Mouse (Mus musculus) T-helper 1 cell (primary cell): ENCODE measurements around the gene Cd300c2.
"Not testable (repeated sequence)": the region's sequence is repeated elsewhere in the genome, so short reads cannot be mapped to it uniquely, and the experiment has no call there.

ENCODE experiments used
- in situ Hi-C: fragments of 300-600 bp; cut with MboI, MseI; formaldehyde crosslinking; loops from one replicate; pipeline ENCODE4 v1.15.1; 2025; ENCODE audit warnings: high pct_unique_total_duplicates

Gene Cd300c2

DNA sequence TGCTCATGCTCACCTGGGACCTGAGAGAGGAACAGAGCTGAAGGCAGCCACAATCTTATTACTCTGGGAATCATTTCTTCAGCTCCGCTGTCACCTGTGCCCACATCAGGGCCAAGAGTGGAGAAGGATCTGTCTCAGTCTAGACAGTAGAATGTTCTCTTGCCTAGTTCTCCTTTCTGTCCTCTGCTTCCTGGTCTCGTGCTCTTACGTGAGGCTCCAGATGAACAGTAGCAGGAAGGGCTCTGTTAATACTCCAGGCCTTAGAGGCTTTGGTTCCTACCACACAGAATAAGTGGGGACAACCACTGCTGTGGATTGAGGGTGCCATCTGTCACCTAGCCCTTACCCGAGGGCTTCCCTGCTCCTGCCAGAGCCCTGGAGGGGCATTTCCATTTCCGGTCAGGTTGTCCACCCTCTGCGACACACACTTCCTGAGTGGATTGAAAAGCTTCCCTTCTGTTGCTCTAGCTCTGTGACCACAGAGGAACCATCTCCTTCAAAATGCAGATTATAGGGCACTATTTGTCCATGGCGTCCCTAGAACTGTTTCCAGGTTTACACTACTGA lies at the start of gene Cd300c2:
TSS of gene Cd300c2 (minus strand) at position 407 of the 567 bp plus-strand sequence.
- in situ Hi-C loops, result loop anchor here (5.0 kb wide), 1 partner anchor 46 kb away; the partner anchor contains the start of gene Cd300ld3

DNA sequence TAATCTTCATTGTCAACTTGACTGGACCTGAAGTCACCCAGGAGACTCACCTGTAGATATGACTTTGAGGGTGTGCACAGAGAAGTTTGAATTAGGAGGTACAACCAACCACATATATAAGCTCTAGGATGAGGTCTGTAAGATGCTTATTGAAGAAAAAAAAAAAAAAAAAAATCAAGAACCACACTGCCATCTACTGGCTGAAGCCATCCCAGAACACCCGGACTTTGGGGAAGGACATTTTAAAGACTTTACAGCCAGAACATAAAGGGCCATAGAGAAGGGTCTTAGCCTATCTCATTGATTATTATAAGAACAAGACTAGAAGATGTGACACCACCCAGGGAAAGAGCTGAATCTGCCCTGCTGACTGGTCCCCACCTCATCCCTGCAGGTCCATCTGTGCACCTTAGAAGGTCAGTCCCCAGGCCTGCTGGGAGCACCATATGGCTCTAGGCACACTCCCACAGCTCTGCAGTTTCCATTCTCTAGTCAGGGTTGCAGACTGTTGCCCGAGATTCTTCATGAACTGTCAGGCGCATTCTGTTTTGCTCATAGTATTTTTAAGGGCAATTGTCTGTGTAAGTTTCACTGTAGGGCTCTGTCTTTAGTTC lies 47.7 kb upstream of the Cd300c2 start:
- in situ Hi-C loops, result loop anchor here (5.0 kb wide), 1 partner anchor 47 kb away; the partner anchor contains the start of gene Cd300c2

DNA sequence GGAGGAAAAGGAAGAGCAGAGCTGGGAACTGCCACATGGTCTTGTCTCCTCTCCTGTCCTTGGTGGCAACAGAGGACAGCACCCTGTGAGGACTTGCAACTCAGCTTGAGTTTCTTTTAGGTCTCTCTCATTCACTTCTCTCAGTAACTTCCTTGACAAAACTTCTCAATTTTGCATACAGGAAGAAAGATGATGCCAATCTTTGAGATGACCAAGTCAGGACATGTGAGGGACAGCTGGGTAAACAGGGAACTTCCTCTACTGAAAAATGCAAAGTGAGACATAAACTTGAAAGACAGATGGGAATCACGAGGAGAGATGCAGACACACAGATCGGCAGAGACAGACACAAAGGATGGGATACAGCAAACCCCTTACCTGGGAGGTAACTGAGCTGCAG lies 46.6 kb upstream of the Cd300c2 start, which contains the start of gene Cd300ld3:
TSS of gene Cd300ld3 (minus strand) at position 151 of the 400 bp plus-strand sequence.
- in situ Hi-C loops, result loop anchor here (5.0 kb wide), 1 partner anchor 46 kb away; the partner anchor contains the start of gene Cd300c2

DNA sequence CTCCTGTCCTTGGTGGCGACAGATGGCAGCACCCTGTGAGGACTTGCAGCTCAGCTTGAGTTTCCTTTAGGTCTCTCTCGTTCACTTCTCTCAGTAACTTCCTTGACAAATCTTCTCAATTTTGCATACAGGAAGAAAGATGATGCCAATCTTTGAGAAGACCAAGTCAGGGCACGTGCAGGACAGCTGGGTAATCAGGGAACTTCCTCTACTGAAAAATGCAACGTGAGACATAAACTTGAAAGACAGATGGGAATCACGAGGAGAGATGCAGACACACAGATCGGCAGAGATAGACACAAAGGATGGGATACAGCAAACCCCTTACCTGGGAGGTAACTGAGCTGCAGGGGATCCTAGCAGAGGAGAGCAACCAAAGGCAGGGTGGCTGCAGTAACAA lies 36.0 kb upstream of the Cd300c2 start, which contains the start of gene Cd300ld5:
TSS of gene Cd300ld5 (minus strand) at position 101 of the 400 bp plus-strand sequence.
- in situ Hi-C loops, result loop anchor here (10.0 kb wide), 1 partner anchor 53 kb away; the partner anchor contains the start of gene Cd300ld

DNA sequence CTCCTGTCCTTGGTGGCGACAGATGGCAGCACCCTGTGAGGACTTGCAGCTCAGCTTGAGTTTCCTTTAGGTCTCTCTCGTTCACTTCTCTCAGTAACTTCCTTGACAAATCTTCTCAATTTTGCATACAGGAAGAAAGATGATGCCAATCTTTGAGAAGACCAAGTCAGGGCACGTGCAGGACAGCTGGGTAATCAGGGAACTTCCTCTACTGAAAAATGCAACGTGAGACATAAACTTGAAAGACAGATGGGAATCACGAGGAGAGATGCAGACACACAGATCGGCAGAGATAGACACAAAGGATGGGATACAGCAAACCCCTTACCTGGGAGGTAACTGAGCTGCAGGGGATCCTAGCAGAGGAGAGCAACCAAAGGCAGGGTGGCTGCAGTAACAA lies 25.2 kb upstream of the Cd300c2 start, which contains the start of gene Cd300ld4:
TSS of gene Cd300ld4 (minus strand) at position 101 of the 400 bp plus-strand sequence.
- in situ Hi-C loops, result not testable (repeated sequence)

DNA sequence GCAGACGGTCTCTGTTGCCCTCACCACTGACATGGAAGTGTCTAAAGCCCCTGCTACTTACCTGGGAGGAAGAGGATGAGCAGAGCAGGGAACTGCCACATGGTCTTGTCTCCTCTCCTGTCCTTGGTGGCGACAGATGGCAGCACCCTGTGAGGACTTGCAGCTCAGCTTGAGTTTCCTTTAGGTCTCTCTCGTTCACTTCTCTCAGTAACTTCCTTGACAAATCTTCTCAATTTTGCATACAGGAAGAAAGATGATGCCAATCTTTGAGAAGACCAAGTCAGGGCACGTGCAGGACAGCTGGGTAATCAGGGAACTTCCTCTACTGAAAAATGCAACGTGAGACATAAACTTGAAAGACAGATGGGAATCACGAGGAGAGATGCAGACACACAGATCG lies 14.4 kb upstream of the Cd300c2 start, which contains the start of gene Cd300ld2:
TSS of gene Cd300ld2 (minus strand) at position 101 of the 400 bp plus-strand sequence.
- in situ Hi-C loops, result not testable (repeated sequence)

DNA sequence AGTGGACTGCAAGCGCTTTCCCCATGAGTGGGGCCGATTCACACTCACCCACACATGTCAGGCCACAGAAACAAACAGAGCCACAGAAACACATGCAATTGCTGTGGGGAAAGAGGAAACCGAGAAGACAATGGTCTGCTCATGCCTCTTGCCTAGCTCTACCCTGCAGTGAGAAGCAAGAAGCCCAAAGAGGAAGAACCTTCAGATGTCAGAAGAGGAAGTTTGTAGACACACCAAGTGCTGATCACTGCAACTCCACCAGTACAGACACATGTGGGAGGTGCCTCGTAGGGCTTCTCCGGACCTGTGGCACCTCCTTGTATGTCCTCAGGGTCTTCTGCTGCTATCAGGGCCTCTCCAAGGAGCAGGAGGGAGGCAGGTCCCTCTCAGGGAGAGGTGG lies 2.4 kb upstream of the Cd300c2 start:
- in situ Hi-C loops, result loop anchor here (5.0 kb wide), 1 partner anchor 43 kb away; the partner anchor contains the start of gene Cd300ld3

DNA sequence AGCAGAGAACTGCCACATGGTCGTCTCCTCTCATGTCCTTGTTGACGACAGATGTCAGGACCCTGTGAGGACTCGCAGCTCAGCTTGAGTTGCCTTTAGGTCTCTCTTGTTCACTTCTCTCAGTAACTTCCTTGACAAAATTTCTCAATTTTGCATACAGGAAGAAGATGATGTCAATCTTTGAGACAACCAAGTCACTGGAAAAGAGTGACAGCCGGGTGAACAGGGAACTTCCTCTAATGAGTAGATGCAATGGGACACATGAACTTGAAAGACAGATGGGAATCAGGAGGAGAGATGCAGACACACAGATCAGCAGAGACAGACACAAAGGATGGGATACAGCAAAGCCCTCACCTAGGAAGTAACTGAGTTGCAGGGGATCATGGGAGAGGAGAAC lies 11.9 kb downstream of the Cd300c2 start, which contains the start of gene Cd300ld:
TSS of gene Cd300ld (minus strand) at position 130 of the 400 bp plus-strand sequence.
- in situ Hi-C loops, result loop anchor here (10.0 kb wide), 1 partner anchor 45 kb away; the partner anchor contains the start of gene Cd300ld5

DNA sequence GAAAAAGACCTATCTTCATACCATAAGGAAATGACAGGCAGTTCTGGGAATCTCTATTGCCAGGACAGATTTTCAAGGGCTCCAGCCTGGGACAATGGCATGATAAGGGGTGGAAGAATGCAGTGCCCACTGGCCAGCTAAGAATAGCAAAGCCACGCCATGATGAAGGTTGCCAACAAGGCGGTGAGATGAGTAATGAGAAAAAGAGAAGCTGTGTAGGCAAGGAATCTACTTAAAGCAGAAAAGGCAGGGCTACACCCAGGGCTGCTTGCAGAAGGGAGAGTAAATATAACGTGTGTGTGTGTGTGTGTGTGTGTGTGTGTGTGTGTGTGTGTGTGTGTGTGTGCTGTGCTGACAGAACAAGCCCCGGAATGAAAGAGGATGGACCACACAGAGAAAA lies 19.8 kb downstream of the Cd300c2 start:
- in situ Hi-C loops, result loop anchor here (10.0 kb wide), 1 partner anchor 53 kb away; the partner anchor contains the start of gene Cd300ld5

DNA sequence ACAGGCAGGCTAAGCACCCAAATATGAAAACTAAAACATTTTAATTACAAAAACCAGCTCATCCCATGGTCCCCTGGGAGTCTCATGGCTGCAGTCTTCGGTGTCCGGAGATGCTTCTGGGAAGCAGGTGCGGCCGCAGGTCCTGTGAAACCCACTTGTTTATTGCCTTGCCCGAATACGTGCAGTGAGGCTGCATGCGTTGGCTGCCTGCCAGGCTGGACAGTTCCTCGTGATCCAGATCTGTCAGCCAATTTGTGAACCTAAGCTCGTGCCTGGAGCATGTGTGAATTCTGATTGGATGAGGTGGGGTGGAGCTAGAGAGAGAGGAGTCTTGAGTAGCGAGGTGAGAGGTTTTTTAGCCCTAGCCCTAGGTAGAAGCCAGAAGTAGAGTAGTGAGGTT lies 29.0 kb downstream of the Cd300c2 start:
- in situ Hi-C loops, result no loop called here

DNA sequence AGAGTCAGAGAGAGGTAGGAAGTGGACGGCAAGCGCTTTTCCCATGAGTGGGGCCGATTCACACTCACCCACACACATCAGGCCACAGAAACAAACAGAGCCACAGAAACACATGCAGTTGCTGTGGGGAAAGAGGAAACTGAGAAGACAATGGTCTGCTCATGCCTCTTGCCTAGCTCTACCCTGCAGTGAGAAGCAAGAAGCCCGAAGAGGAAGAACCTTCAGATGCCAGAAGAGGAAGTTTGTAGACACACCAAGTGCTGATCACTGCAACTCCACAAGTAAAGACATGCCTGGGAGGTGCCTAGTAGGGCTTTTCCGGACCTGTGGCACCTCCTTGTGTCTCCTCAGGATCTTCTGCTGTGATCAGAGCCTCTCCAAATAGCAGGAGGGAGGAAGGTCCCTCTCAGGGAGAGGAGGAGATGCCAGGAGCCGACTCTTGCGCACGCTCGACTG lies 32.9 kb downstream of the Cd300c2 start, which contains the start of gene Cd300c:
TSS of gene Cd300c (minus strand) at position 406 of the 456 bp plus-strand sequence.
- in situ Hi-C loops, result no loop called here

DNA sequence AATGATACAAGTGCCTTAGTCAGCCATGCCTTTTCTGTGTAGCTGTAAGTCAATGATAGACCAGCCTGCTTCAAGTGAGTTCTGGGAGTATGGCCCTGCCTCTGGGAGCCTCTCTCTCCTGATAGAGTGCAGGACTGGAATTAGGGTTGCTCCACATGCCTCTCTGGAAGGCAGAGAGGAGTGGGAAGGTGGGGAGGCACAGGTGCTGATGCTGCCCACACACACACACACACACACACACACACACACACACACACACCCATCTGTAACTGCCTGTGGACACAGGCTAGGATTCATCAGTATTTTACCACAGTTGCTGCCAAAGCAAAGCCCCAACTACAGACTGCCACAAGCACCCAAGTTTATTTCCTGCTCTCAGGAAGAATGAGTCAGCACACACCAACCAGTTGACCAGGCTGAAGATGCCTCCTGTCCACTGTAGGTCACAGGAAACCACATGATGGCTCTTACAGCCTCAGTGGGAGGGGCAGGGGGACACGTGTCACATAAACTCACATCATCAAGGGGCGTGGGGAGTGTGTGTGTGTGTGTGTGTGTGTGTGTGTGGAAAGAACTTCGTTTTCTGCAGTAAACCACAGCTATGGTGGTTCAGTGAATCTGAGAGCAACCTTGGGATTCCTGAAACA lies 36.4 kb downstream of the Cd300c2 start:
- in situ Hi-C loops, result no loop called here

DNA sequence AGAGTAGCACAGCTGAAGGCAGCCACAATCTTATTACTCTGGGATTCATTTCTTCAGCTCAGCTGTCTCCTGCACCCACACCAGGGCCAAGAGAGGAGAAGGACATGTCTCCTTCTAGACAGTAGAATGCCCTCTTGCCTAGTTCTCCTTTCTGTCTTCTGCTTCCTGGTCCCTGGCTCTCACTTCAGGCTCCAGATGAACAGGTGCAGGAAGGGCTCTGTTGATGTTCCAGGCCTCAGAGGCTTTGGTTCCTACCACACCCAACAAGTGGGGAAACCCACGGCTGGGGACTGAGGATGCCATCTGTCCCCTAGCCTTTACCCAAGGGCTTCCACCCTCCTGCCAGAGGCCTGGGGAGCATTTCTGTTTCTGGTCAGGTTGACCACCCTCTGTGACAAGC lies 41.3 kb downstream of the Cd300c2 start:
- in situ Hi-C loops, result no loop called here
